Mouse (Mus musculus): ENCODE results near the gene Ppp1cb. TPM values are rescaled to one million over a fixed set of nuclear protein-coding genes. Genes with fewer than 3 reads are reported as not detected.
"Not testable (repeated sequence)": the region's sequence is repeated elsewhere in the genome, so short reads cannot be mapped to it uniquely, and the experiment has no call there.

Ppp1cb gene
- polyA plus RNA-seq, 1 experiment: 198 TPM

- no peak for DNase-seq (ENCODE audit: low read depth)
- TF ChIP-seq CTCF (IDR thresholded peaks at IDR 0.05; ENCODE audit: borderline replicate concordance, extremely low read depth, insufficient read depth, insufficient read length): no peak
- no peak for TF ChIP-seq POLR2A (IDR thresholded peaks at IDR 0.05; ENCODE audit: borderline replicate concordance, extremely low read depth, insufficient read depth, insufficient read length, poor library complexity, severe bottlenecking)
Measured at GRCm38 (mm10) chr5:32423339-32424046, 35.1 kb upstream of the Ppp1cb start.

DNA sequence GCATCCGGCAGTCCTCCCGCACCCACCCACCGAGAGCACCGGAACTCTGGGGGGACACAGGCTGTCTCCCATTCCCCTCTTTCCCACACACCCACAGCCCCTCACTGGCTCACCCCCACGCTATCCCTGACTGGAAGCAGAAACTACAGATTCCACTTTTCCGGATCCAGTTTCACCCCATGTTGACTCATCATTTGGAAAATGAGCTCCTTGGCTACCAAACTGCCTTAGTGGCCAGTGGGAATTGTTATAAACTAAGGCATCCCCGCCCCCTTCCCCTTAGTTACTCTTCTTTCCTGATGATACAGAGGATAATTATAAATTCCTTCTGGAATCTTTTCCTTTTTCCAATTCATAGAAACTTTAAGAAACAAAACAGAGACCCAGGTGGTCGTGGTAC, 34.2 kb upstream of the Ppp1cb start:
- TF ChIP-seq CTCF (IDR thresholded peaks at IDR 0.05; ENCODE audit: borderline replicate concordance, extremely low read depth, insufficient read depth, insufficient read length) (no peak), POLR2A (IDR thresholded peaks at IDR 0.05; ENCODE audit: borderline replicate concordance, extremely low read depth, insufficient read depth, insufficient read length, poor library complexity, severe bottlenecking) (no peak)
- DNase-seq (ENCODE audit: low read depth): no peak

GRCm38 (mm10) chr5:32425485-32426171, 33.0 kb upstream of the Ppp1cb start:
- TF ChIP-seq POLR2A (IDR thresholded peaks at IDR 0.05; ENCODE audit: borderline replicate concordance, extremely low read depth, insufficient read depth, insufficient read length, poor library complexity, severe bottlenecking): no peak
- no peak for TF ChIP-seq CTCF (IDR thresholded peaks at IDR 0.05; ENCODE audit: borderline replicate concordance, extremely low read depth, insufficient read depth, insufficient read length)

DNA sequence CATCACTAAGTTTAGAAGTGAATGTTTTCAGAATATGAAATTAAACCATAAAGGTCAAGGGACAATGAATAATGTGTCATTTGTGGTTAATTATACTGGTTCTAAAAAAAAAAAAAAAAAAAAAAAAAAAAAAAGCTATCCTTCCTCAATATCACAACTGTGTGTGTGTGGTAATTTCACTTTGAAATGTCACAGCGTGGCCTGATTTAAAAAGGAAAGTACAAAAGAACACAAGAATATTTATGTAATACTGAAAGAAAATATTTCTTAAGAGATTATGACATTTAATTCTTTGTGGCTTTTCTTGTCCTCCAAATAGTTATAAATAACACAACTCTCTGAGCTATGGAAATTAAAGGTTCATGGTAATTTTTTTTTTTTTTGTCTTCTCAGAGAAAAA, 28.2 kb upstream of the Ppp1cb start:
- no peak for DNase-seq (ENCODE audit: low read depth)

More at GRCm38 (mm10) chr5:32425485-32426171, 33.0 kb upstream of the Ppp1cb start:
- DNase-seq (ENCODE audit: low read depth): no peak

DNA sequence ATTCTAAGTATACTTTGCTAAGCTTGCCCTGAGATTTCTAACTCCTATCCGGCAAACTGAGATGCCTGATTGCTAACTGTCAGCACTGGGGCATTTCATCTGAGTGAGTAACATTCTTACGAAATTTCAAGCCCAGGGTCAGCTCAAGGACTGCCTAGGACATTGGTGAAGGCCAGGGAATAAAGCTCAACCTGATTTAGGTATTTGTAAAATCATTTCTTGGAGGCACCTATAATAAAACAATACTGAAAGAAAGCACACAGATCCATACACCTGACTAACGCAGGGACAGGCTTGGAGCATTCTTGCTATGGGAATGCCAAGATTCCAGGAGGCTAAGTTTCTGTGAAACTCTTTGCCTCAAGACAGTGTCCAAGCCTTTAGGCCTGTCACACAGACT, 24.3 kb upstream of the Ppp1cb start:
- DNase-seq (ENCODE audit: low read depth): not testable (repeated sequence)

More for the DNA sequence above, 28.2 kb upstream of the Ppp1cb start:
- no peak for TF ChIP-seq POLR2A (IDR thresholded peaks at IDR 0.05; ENCODE audit: borderline replicate concordance, extremely low read depth, insufficient read depth, insufficient read length, poor library complexity, severe bottlenecking)
- no peak for TF ChIP-seq CTCF (IDR thresholded peaks at IDR 0.05; ENCODE audit: borderline replicate concordance, extremely low read depth, insufficient read depth, insufficient read length)

DNA sequence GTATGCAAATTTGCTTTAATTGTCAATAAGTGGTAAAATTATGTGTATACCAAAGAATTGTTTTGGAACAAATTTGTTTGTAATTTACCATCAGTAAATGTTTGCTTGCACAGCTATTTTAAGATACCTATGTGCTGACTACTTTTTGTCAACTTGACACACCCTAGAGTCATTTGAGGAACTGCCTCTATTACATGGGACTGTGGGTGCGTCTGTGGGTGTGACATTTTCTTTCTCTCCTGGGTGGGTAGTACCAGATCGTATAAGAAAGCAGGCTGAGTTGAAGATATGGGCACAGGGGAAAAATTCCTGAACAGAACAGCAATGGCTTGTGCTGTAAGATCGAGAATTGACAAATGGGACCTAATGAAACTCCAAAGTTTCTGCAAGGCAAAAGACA, 23.0 kb upstream of the Ppp1cb start:
- DNase-seq (ENCODE audit: low read depth): no peak
- TF ChIP-seq CTCF (IDR thresholded peaks at IDR 0.05; ENCODE audit: borderline replicate concordance, extremely low read depth, insufficient read depth, insufficient read length): no peak
- no peak for TF ChIP-seq POLR2A (IDR thresholded peaks at IDR 0.05; ENCODE audit: borderline replicate concordance, extremely low read depth, insufficient read depth, insufficient read length, poor library complexity, severe bottlenecking)

DNA sequence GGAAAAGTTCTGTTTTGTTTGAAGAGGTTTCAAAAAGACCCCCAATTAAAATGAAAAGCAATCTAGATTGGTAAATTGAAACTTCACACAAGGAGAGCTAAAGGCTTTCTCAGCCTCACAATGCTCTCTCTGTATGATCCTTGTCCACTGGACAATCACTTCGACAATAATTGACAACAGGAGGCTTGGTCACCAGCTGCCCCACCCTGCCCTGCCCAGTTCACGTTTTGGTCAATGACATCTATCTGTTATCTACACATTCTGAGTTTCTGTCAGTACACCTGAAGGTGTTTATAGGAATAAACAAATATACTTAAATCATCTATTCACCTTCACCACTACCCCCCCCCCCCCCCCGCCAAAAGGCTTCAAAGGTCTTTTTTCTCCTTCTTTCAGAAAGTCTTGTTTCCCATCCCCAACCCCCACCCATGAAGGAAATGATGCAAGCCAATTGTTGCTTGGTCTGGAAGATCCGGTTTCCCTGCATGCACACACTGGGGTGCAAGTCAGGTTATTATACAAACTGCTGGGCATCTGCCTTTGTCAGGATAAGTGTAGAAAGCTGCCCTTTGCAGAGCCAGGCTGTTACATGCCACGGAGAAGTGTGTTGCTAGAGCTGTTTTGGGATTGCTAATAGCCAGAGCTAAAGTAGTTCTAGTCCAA, 20.6 kb upstream of the Ppp1cb start:
- no peak for DNase-seq (ENCODE audit: low read depth)
- TF ChIP-seq POLR2A (IDR thresholded peaks at IDR 0.05; ENCODE audit: borderline replicate concordance, extremely low read depth, insufficient read depth, insufficient read length, poor library complexity, severe bottlenecking) (no peak), CTCF (IDR thresholded peaks at IDR 0.05; ENCODE audit: borderline replicate concordance, extremely low read depth, insufficient read depth, insufficient read length) (no peak)

GRCm38 (mm10) chr5:32438564-32438922, 20.1 kb upstream of the Ppp1cb start:
- no peak for DNase-seq (ENCODE audit: low read depth)
- no peak for TF ChIP-seq CTCF (IDR thresholded peaks at IDR 0.05; ENCODE audit: borderline replicate concordance, extremely low read depth, insufficient read depth, insufficient read length)
- TF ChIP-seq POLR2A (IDR thresholded peaks at IDR 0.05; ENCODE audit: borderline replicate concordance, extremely low read depth, insufficient read depth, insufficient read length, poor library complexity, severe bottlenecking): no peak

GRCm38 (mm10) chr5:32441336-32441735, 17.3 kb upstream of the Ppp1cb start:
- TF ChIP-seq CTCF (IDR thresholded peaks at IDR 0.05; ENCODE audit: borderline replicate concordance, extremely low read depth, insufficient read depth, insufficient read length): no peak
- TF ChIP-seq POLR2A (IDR thresholded peaks at IDR 0.05; ENCODE audit: borderline replicate concordance, extremely low read depth, insufficient read depth, insufficient read length, poor library complexity, severe bottlenecking): no peak
- DNase-seq (ENCODE audit: low read depth): no peak

DNA sequence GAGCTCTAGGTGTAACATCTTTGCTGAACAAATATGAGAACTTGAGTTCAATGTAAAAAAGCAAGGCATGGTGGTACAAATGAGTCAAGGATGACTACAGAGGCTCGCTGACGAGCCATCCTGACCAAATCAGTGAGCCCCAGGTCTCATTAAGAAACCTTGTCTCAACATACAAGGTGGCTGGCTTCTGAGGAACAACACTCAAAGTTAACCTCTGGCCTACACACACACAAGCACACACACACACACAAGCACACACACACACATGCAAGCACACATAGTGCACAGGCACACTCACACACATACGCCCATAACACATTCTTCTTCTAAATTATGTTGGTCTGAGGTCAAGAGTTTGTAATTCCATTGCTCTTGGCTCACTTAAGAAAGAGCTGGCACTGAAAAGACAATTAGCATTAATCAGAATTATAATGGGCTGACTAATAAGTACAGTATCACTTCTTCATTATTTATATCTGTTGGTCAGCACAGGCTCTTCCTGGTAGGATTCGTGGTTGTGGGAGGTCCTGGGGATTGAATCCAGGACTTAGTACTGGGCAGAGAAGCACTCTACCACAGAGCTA, 16.6 kb upstream of the Ppp1cb start:
- TF ChIP-seq POLR2A (IDR thresholded peaks at IDR 0.05; ENCODE audit: borderline replicate concordance, extremely low read depth, insufficient read depth, insufficient read length, poor library complexity, severe bottlenecking): no peak
- TF ChIP-seq CTCF (IDR thresholded peaks at IDR 0.05; ENCODE audit: borderline replicate concordance, extremely low read depth, insufficient read depth, insufficient read length): no peak
- DNase-seq (ENCODE audit: low read depth): no peak

DNA sequence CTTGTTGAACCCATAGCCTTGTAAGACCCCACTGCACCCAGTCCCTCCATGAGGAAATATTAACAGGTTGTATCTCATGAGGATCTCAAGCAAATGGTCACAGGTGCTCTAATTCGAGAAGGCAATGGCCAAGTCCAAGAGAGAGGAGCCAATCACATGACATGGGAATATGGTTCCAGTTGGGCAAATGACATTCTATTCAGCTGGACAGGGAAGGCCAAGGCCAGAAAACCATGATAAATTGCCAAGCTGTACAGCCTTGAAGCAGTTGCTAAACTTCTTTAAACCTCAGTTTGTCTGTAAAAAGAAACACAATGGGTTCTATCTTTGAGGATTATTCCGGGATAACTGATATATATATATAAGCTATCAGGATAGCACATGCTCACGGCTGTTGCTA, 14.7 kb upstream of the Ppp1cb start:
- no peak for TF ChIP-seq POLR2A (IDR thresholded peaks at IDR 0.05; ENCODE audit: borderline replicate concordance, extremely low read depth, insufficient read depth, insufficient read length, poor library complexity, severe bottlenecking)
- TF ChIP-seq CTCF (IDR thresholded peaks at IDR 0.05; ENCODE audit: borderline replicate concordance, extremely low read depth, insufficient read depth, insufficient read length): no peak
- DNase-seq (ENCODE audit: low read depth): no peak

All from brain, embryonic 14.5 days (tissue).